Mouse (Mus musculus) spleen, adult 12 weeks (tissue): ENCODE measurements around the gene D230025D16Rik.
"Not testable (repeated sequence)": the region's sequence is repeated elsewhere in the genome, so short reads cannot be mapped to it uniquely, and the experiment has no call there.

Experiments used
- DNase-seq: peaks from one replicate; pipeline ENCODE4 v3.0.0; 2022; ENCODE audit warnings: low spot score

The D230025D16Rik gene

DNA sequence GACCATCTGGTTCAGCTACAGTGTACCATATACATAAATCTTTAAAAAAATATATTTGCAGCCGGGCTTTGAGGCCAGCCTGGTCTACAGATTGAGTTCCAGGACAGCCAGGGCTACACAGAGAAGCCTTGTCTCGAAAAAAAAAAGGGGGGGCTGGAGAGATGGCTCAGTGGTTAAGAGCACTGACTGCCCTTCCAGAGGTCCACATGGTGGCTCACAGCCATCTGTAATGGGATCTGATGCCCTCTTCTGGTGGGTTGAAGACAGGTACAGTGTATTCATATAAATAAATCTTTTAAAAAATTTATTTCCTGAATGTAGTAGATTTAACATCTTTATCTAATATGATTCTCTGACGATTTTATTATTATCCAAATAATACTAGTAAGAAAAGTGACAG lies 66.9 kb downstream of the D230025D16Rik start:
- not testable (repeated sequence) for DNase-seq

DNA sequence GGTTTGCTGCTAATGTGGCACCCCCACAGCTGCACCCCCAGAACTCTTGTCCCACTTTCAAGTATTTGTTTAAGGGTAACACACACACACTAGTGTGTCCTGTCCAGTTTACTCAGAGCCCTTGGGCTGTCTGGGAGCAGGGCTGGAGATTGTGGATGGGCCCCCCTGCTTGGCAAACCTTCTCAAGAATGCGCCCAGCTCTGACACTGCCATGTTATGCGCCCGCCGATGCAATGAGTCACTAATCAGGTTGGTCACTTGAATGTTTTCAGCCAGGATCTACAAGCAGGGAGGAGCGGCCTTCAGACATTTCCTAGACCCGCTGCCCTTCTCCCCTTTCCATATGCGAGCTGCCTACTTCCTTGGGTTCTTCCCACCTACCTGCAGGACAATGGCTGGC lies 67.5 kb downstream of the D230025D16Rik start:
- no peak for DNase-seq

DNA sequence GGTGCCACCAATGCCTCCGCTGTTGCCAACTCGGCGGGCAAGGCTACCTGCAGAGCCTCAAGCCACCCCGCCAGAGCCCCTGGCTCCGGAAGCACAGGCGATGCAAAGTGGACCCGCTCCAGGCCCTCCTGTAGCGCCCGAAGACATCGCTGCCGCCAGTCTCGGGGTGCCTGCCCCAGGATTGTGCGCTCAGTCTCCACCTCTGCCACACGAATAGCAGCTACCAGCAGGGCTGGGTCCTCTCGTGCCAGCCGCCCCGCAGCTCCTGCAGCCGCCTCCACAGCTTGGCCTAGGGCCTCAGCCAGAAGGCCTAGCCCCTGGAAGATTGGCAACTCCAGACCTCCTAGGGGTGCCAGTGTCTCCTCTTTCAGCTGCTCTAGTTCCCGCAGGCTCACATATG lies 68.5 kb downstream of the D230025D16Rik start:
- no peak for DNase-seq

DNA sequence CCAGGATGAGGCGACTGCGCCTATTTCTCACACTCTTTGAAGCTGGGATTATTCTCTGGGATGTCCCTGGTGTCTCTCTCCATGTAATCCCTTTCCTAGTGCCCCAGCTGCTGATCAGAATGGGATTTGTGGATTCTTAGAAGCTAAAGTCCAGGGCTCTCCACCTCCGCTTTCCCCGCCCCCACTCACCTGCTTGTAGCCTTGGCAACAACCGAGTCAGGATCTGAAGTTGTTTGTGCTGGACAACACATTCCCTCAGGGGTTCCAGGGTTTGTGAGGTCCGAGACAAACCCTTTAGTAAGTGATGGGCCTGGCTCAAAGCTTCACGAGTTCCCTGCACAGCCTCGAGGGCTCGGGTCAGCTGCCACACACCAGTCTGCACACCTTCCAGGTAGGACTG lies 69.8 kb downstream of the D230025D16Rik start:
- DNase-seq = no peak

DNA sequence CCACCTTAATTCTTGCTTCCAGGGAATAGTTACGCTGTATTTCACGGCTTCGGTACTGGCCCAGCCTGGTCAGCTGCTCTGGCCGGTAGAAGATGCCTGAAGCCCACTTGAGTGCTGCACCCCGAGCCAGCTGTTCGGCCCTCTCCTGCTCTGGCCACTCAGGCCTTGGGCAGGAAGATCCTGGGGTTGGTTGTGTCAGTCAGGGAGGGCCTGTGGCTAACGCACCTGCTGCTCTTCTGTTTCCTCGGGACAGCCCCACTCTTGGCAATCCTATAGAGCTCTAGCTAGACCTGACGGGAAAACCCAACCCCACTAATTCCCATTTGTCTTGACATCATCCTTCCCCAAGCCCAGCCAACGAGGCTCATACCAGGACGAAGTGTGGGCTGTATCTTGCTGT lies 70.3 kb downstream of the D230025D16Rik start:
- no peak for DNase-seq

DNA sequence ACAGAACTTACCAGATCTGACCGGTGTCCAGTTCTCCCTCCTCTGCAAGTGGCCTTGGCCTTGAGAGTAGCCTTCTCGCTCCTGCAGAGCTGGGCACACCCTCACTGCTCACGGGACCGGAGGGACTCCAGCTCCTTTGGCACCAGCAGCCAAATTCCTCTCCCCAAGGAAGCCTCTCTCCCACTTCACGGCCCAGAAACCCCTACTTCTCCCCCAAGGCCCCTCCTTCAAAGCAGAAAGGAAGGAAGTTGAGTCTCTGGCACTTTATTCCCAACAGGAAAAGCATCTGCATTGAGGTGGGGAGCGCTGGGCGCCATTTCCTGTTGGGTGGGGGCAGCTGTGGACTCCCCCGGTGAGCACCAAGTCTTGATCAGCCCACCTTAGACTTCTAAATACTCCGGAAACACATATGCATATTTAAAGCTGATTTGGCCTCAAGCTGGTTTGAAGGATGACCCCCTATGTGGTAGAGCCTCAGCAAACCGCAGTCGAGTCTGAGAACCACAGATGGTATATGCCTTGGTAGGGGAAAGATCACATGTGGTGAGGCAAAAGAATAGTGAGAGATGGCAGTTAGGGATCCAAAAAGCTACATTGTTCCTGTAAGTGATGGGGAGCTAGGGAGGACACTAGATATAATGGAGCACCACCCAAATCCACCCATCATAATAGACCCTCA lies 71.1 kb downstream of the D230025D16Rik start, which contains the start of gene Exoc3l:
TSS of gene Exoc3l (minus strand) at position 207 of the 679 bp plus-strand sequence.
- no peak for DNase-seq

DNA sequence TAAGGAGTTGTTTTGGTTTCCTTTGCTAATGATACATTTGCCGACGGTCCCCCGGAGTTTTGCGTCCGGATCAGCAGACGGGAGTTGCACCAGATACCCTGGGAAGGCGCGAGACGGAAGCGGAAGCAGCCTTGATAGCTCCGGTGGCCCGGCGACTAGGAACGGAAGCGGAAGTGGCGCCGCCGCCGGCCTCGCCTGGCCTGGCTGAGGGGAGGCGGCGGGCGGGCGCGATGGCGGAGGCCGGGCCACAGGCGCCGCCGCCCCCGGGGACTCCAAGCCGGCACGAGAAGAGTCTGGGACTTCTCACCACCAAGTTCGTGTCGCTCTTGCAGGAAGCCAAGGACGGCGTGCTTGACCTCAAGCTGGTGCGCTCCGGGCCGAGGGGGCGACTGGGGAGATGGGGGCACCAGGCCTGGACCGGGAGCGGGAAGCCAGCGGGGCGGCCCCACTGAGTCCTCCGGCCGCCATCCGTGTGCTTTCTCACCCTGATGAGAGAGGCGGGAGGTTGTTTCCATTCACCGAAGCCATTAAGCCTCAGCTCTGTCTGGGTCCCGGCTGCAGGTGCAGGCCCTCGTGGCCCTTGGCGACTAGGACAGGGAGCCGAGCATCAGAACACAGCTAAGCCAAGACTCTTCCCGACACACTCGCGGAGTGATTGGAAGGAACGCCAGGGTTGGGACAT lies 72.7 kb downstream of the D230025D16Rik start, which contains the start of gene E2f4:
TSS of gene E2f4 (plus strand) at position 153 of the 682 bp plus-strand sequence.
- peak; percentile 79 for DNase-seq

DNA sequence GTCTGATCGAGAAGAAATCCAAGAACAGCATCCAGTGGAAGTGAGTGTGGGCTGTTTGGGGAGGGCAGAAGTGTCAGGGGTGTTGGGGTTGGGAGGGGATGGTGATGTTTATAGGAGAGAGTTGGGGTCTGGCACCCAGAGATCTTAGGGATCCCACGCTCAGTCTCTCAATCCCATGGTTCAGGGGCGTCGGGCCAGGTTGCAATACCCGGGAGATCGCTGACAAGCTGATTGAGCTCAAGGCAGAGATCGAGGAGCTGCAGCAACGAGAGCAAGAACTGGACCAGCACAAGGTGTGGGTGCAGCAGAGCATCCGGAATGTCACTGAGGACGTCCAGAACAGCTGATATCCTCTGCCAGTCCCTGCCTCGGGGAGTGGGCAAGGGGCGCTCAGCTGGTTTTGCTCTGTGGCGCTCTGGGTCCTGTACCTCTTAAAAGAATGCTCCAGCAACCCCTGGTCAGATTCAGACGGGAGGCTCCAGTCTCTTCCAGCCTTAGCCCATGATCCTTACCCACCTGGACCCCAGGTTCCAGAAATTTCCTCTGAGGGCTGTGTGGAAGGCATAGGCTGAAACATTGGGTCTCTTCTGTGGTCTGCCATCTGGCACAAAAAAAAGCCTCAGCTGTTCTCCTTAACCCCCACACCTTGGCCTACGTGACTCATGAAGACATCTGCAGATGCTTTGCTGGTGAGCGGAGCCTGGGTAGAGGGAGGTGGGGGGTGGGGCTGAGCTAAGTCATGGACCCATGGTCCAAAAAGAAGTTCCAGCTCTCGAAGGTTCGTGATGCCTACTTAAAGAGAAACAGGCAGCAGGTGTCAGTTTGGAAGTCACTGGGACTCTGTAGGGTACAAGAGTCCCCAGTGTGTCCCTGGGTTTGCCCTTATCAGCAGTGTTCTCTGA lies 73.7 kb downstream of the D230025D16Rik start:
- no peak for DNase-seq

DNA sequence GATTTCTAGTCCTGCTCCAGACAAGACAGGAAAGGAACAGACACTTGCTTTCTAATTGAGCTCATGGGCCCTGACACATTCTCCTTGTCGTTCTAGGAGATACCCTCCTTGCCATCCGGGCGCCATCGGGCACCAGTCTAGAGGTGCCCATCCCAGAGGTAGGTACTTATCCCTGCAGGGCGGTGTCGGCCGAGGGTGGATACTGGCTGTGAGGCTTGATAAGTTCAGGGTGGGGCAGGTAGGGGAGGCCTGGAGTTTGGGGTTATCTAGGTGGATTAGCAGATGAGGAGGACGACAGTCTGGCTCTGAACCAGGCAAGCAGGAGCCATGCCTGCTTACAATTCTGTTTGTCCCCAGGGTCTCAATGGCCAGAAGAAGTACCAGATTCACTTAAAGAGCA lies 75.0 kb downstream of the D230025D16Rik start:
- DNase-seq = peak; percentile 75
